Mouse (Mus musculus): ENCODE results near the gene Igfbp2.

Igfbp2 gene

DNA sequence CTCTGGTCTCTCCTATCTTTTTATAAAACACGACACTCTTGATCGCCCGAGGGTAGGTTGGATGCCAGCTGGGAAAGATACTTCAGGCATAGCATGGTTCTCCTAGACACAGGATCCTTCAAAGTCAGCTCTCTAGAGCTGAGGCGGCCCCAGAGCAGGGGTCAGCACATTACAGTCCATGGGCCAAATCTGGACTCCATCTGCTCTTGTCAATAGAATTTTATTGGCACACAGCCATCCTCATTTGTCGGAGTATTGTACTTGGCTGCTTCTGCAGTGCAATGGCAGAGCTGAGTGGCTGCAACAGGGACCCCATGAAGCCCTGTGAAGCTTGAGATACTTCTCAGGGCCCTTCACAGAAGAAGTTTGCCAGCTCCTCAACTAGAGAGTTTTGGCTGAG lies 9.1 kb upstream of the Igfbp2 start:
- DNase-seq (ENCODE audit: low read depth, low spot score): no peak

DNA sequence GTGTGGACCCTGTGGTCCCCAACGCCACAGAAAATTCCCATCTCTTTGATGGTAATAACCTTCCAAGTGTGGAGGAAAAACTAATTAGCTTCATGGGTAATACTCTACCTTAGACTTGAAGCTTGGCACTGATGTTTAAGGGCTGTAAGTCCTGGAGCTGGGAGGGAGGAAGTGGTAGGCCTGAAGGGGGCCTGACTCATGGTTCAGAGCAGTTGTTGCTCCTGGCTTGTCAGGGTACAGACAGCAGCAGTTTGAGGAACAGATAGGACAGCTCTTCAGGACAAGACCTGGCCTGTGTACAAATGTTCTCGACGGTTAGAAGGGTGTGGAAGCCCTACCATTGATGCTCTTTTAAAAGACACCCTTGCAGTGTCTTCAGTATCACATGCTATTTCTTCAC lies 8.7 kb upstream of the Igfbp2 start:
- DNase-seq (ENCODE audit: low read depth, low spot score): no peak

DNA sequence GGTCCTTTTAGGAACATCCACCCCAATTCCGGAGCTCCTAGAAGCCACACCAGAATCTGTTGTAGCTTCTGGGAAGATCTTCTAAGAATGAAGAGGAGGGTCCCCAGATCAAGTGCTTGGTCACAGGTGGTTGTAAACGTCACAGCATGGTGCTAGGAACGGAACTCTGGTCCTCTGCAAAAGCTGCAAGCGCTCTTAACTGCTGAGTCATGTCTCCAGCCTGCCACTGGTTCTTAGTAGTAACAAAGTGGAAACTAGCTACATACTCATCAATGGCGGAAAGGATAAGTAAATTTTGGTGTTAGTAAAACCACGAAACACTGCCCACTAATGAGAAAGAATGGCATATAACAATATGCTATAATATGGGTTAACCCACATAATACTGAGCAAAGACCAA lies 4.3 kb upstream of the Igfbp2 start:
- no peak for DNase-seq (ENCODE audit: low read depth, low spot score)

DNA sequence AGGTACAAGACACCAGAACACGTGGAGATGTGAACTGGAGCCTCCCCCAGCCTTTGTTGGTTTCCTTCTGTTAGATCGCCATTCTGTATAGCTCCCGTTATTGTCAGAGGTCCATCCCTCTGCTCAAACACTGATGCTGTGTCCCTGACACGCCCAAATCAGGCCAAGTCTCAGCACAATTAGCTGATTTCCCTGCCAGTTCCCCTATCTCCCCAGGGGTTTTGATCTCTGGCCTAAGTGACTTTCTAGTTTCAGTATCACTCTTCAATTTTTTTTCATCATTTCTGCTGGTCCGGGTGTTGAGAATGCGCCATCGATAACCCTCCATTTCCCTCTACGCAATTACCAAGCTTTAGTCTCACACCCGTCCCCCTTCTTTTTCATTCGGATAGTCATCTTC lies 1.4 kb upstream of the Igfbp2 start:
- DNase-seq (ENCODE audit: low read depth, low spot score): no peak

DNA sequence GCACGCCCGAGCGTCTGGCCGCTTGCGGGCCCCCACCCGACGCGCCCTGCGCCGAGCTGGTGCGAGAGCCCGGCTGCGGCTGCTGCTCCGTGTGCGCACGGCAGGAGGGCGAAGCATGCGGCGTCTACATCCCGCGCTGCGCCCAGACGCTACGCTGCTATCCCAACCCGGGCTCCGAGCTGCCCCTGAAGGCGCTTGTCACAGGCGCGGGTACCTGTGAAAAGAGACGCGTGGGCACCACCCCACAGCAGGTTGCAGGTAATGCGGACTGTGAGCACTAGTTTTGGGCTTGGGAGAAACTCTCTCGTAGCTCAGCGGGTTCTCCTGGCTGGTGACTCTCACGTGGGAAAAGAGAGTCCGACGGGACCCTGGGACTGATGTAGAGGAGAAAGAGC lies 401 bp downstream of the Igfbp2 start:
- no peak for DNase-seq (ENCODE audit: low read depth, low spot score)

DNA sequence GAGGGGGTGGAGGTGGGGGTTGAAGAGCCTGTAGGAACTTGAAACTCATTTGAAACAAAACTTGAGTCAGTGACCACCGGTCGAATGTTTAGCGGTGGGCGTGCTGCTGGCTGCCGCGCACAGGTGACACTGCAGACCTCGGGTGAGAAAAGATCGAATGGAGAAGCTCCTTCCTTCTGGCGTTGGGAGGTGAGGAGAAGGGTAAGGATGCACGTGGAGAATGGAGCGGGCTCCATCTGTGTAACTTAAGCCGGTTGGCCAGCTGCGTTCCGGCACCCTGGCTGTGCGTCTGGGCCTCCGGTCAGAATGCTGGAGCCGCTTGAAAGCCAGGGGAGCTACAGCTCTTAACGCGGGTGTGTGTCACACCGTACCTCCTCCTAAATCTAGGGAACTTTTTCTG lies 983 bp downstream of the Igfbp2 start:
- DNase-seq (ENCODE audit: low read depth, low spot score): no peak

DNA sequence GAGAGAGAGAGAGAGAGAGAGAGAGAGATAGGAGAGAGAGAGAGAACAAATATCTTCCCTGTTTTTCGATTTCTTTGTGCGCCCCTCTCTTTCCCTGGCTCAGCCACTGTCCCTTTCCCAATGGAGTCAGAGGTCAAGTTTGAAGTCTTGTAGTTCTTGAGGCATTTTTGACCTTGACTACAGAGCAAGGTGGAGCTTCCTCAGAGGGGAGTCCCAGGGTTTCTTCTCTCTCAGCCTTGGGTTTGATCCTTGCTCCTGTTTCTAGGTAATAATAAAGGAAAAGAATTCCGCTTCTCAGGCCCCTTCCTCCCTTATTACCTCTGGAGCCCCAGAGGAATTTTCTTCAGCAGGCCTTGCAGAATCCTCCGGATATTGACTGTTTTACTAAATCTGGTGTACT lies 1.6 kb downstream of the Igfbp2 start:
- DNase-seq (ENCODE audit: low read depth, low spot score): no peak

DNA sequence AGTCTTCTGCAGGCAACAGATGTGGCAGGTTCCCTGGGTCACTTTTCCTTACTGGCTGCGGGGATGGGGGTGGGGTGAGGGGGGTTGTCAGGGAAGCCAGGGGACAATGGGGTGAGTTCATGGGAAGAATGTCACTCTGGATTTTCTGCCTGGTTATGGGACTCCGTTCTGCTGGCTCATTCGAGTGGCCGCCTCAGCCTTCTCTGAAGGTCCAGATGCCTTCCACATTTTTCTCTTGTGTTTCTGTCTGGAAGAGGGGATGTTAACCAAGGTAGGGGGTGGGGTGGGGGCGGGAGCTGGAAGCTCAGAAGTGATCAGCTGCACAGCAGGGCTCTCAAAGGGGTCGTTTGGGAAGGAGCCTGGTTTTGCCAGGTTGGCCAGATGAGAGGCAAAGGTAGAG lies 2.1 kb downstream of the Igfbp2 start:
- no peak for DNase-seq (ENCODE audit: low read depth, low spot score)

DNA sequence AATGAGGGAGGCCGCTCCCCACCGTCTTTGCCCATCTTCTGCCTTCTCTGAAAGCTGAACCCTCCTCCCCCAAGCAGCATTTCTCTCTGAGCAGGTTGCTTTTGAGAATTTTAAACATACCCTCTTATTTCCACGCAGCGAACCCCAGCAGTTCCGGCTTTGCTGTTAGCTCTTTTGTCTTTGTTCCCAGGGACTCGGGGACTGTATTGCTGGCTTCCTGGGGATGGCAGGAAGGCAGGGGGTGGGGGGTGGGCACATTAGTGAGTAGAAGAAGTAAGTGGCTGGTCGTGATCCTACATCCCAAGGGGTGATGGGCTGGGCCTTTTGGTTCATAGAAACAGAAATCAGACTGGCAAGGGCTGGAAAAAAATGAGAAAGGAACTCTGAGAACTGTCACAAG lies 2.6 kb downstream of the Igfbp2 start:
- no peak for DNase-seq (ENCODE audit: low read depth, low spot score)

DNA sequence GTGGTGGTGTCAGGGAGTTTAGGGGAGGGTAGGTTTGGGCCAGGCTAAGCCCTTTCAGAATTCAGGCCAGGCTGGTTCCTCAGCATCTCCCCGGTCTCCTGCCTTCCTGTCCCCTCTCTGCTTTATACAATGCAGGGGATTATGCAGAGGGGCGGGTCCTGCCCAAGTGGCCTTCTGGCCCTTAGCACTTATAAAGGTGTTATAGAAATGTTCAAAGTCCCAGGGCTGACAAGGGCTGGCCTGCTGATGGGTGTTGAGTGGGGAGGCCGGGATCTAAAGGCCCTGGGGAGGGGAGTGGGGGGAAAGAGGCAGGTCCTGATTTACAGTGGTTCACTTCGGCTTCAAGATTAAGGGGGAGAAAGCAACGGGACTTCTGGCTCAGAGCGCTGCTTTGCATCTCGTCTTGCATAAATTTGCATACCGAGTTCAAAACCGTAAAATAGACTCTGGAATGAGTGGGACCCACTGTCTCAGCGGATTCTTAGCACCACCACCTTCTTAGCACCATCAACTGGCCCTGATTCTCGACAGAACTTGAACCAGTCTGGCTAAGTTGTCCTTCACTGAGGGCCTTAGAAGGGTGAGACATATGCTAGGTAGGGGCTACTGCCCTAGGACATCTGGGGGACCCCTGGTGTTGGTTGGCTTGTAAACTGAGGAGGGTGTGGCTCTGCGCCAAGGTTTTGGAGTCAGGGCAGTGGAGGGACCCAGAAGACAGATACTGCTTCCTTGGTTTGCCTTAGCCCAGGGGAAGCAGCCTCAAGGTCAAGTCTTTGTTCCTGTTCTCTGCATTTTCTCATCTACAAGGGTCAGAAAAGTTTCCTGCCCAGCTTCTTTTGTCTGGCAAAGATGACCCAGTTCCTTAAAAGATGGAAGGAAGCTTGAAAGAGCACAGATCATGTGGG lies 3.4 kb downstream of the Igfbp2 start:
- no peak for DNase-seq (ENCODE audit: low read depth, low spot score)

DNA sequence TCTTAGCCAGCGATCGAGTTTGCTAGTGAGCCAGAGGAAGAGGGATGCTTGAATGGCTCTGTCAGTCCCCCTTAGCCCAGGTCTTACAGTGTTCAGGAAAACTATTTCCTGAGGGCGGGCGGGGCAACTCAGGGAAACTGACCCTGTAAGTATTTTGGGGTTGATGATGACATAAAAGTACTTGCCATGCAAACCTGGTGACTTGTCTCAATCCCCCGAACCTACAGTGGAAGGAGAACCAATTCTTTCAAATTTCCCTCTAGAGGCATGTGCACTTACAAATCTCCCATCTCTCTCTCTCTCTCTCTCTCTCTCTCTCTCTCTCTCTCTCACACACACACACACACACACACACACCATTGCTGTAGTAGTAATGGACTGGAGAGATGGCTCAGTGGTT lies 4.5 kb downstream of the Igfbp2 start:
- DNase-seq (ENCODE audit: low read depth, low spot score): no peak

DNA sequence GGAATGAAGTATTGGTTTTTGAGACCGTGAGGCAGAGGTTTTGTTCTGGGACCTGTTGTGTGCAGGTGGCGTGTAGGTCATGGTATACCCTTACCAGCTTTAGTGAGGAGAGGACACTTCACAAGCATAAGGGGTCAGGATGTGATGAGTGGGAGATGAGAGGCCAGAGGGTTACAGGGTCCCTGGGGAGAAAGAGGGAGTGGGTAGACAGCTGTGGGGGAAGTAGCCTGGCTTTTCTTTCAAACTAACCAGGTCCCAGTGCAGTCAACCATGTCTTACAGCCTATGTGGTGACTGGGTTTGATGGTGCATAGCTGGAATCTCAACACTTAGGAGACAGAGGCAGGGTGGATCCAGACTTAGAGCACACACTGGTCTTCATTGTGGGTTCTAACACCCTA lies 6.2 kb downstream of the Igfbp2 start:
- no peak for DNase-seq (ENCODE audit: low read depth, low spot score)

DNA sequence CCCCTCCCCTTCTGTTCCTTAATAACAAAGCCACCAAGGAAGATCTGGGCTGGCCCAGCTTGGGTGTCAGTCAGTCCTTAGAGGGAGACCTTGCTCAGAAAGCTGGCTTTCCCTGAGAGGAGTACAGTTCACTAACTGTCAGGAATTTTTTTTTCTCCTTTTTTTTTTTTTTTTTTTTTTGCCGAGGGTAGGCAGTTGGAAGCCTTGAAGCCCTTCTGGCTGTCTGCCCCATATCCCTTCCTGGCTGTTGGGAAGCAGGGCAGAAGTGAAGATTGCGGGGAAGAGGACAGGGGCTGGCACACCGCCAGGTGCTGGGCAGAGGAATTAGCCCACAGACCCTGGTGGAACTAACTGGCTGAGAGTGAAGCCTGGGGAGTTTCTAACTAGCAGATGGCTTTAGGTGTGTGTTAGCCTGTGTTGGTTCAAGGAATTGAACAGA lies 8.4 kb downstream of the Igfbp2 start:
- DNase-seq (ENCODE audit: low read depth, low spot score): no peak

DNA sequence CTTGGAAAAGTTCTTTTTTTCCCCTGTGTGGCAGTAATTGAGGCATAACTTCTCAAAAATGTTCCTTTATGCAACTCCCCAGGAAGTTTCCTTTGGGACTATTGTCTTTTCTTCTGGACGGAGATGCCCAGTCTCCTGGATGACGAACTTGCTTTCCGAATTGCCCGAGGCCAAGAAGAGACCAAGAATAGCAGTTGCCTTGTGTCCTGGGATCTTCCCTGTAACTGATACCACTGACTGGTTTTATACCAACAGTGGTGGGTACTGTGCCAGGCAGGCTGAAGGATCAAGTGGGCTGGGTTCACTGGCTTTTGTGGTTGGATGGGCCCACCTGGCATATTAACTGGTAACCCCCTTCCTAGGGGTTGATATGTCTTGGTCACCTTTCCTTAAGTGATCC lies 9.3 kb downstream of the Igfbp2 start:
- no peak for DNase-seq (ENCODE audit: low read depth, low spot score)

DNA sequence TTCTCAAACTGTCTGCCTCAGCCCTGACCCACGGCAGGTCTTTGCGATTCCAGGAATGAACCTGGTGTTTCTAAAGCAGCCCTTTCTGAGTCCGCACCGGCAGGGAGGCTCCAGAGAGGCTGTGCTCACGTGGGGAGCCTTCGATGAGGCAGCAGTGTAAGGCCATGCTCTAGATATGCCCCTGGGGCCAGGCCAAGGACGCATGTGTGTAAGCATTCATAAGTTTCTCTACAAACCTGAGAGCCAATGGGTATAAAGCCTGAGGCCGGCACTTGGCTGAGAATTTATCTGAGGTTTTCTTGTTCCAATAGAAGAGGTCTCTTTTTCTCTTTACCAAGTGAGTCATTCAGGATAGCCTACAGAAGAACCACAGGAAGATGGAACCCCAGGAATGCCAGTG lies 15.1 kb downstream of the Igfbp2 start:
- no peak for DNase-seq (ENCODE audit: low read depth, low spot score)

DNA sequence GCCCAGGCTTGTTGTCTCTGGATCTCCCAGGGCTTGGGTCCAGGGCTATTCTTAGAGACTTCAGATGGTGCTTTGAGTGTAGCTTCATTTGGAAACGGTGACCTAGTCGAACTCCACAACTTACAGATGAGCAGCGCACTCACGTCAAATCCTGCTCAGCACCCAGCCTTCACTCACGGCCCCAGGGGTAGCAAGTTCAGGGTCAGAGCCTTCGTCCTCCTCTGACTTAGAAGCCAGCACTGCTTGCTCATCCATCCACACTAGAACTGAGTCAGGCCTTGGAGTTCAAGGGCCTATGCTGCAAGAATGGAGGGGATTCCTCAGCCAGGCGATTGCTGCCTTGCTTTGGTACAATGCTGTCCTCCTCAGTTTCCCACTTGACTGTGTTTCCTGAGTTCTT lies 15.5 kb downstream of the Igfbp2 start:
- DNase-seq (ENCODE audit: low read depth, low spot score): no peak

DNA sequence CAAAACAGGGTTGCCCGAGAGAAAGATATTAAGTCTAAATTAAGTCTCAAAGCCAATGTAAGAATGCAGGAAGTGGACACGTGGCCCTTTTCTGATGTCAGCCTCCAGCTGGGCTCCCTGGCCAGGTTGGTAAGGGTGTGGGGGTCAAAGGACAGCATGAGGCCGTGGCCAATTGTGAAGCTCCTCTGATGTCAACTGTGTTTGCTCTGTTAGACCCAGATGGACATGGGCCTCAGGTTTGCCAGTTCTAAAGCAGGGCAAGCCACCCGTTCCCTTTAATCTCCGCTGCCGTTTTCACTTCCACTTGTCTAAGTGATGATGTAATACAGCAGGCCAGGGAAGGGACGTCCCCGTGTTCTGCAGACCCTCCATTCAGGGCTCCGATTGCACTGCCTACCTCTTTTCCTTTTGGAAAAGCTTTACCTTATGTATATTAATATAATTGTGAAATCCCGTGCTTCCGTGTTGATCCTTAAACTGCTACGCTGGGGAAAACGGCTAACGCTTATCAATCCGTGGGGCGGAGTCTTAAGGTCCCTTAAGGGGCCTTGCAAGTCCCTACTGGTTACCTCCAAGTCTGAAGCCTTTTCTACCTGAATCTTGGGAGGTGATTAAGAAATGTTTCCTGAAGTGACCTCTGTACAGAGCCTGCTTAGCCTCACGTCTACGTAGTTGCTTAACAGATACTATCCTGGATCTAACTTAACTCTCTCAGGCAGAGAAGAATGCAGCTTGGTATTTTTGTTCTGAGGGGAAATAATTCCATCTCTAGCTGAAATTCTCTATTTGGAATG lies 18.6 kb downstream of the Igfbp2 start:
- DNase-seq (ENCODE audit: low read depth, low spot score): no peak

DNA sequence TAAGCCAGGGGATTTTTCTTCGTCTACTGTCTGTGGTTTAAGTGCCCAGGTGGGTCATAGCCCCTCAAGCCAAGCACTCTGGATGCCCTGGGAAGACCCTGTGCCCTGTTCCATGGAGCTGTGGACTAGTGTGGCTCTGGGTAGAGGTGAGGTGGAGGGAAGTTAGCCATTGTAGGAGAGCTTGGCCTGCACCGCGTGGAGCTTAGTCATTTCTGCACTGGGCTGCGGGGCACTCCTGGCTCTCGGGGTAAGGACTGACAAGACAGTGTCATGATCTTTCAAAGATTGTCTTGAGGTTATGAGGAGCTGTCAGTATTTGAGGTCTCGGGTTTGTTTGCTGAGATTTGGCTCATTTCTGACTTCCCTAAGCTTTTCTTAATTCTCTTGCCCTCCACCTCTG lies 20.4 kb downstream of the Igfbp2 start:
- DNase-seq (ENCODE audit: low read depth, low spot score): no peak

DNA sequence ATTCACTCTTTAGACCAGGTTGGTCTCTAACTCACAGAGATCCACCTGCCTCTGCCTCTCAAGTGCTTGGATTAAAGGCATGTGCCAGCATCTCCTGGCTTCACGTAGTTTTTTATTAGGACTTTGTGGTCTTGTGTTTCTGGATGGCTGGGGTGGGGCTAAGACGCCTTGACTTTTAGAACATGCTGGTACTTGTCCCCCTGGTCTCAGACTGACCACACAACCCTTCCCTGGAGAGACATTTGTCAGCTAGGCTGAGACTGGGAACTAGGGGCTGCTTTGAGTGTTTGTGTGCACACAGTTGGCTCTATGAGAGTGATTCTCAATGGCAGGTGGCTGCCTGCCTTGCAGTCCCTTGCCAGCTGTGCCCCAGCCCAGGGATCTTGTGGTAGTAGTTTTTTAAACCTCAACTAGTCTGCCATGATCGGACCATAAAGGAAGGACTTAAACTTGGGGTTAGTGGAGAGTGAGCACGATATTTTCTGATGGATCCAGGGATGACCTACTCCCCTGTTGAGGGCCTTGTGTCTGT lies 23.6 kb downstream of the Igfbp2 start:
- no peak for DNase-seq (ENCODE audit: low read depth, low spot score)

DNA sequence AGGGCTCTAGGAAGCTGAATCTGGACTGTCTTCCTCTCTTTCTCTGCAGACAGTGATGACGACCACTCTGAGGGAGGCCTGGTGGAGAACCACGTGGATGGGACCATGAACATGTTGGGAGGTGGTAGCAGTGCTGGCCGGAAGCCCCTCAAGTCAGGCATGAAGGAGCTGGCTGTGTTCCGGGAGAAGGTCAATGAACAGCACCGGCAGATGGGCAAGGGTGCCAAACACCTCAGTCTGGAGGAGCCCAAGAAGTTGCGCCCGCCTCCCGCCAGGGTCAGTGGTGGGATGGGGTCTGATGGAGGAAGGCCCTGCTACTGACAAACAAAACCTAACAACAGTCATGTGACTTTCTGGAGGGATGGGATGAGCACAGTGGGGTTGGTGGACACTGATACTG lies 24.7 kb downstream of the Igfbp2 start:
- DNase-seq (ENCODE audit: low read depth, low spot score): no peak

DNA sequence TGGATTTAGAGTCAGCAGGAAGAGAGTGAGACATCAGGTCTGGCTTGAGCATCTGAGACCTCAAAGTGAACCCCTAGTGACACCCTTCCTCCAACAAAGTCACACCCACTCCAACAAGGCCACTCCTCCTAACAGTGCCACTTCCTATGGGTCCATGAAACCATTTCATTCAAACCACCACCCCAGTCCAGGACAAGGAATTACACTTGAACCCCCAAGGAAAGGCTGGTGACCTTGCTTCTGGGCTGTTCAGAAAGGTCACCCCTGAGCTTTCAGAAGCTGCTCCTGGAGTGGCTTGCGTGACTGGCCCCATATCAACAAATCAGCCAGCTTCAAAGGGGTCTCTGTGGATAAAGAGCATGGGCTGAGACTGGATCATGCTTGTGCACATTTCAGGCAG lies 29.5 kb downstream of the Igfbp2 start:
- DNase-seq (ENCODE audit: low read depth, low spot score): no peak

DNA sequence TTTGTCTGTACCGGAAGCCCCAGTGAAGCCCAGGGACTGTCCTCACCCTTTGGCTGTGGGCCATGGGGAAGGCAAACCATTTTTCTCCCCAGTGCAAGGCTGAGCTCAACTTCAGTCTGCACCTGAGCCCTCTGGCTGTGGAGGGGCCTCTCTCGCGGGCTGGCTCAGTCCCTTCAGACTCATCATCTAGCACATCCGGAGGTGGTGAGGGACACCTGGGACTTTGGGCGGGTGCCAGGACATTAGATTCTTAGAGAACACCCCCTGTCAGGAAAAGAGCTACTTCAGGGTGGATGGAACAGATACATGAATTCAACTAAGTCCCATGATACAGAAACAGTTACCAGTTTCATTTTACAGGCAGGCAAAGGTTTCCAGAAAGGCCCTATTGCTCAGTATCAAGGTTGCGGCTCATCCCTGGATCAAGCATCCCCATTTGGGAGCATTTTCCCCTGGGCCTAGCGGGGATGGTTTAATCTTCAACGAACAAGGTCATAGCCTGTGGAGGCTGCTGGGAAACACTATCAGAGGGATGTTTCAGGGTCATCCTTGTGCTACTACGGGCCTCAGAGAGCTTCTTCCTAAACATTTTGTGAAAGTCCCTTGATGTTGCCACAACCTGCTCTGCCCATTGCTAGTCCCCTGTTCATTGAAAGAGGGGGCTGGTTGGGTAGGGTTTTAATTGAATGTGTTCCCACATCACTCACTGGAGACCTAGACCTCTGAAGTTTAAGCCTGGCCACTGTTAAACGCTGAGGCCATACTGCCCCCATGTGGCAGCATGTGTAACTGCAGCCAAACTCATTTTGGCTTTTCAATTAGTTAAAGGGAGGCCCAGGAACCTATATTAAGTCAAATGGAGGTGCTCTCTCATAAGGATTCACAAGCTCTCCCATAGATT lies 30.3 kb downstream of the Igfbp2 start:
- DNase-seq (ENCODE audit: low read depth, low spot score): no peak

Measured in brain, embryonic 18.5 days (tissue).